Mouse (Mus musculus) 3134 (cell line): ENCODE results near the gene Tub.

Source experiments
- DNase-seq: peaks from one replicate; pipeline ENCODE4 v3.0.0-alpha.2; 2011; ENCODE audit warnings: low spot score; ENCODE audit not compliant: insufficient read length; ENCODE audit errors: extremely low read depth

Tub gene

GRCm38 (mm10) chr7:109027721-109028120 is 77.6 kb downstream of the Tub start:
- DNase-seq = no peak

GRCm38 (mm10) chr7:109028204-109028603 is 78.1 kb downstream of the Tub start:
- no peak for DNase-seq

GRCm38 (mm10) chr7:109029961-109030465 is 79.9 kb downstream of the Tub start:
- no peak for DNase-seq

GRCm38 (mm10) chr7:109031331-109031730 is 81.2 kb downstream of the Tub start:
- no peak for DNase-seq

GRCm38 (mm10) chr7:109032054-109032453 is 81.9 kb downstream of the Tub start:
- DNase-seq = no peak

GRCm38 (mm10) chr7:109038121-109038735 is 88.1 kb downstream of the Tub start:
- no peak for DNase-seq

GRCm38 (mm10) chr7:109038987-109039386 is 88.8 kb downstream of the Tub start:
- no peak for DNase-seq

GRCm38 (mm10) chr7:109039445-109039844 is 89.3 kb downstream of the Tub start:
- no peak for DNase-seq

- no peak for DNase-seq
These were observed 95.7 kb downstream of the Tub start for GRCm38 (mm10) chr7:109045876-109046275.

- DNase-seq = no peak
These were observed 100.7 kb downstream of the Tub start for GRCm38 (mm10) chr7:109050831-109051230.

- DNase-seq = no peak
These were observed 109.4 kb downstream of the Tub start for GRCm38 (mm10) chr7:109059536-109059935.

GRCm38 (mm10) chr7:109069641-109070040 is 119.5 kb downstream of the Tub start:
- DNase-seq = no peak

GRCm38 (mm10) chr7:109072326-109072725 is 122.2 kb downstream of the Tub start:
- DNase-seq = no peak

GRCm38 (mm10) chr7:109082269-109083112 is 132.4 kb downstream of the Tub start:
- no peak for DNase-seq

GRCm38 (mm10) chr7:109083113-109083812 is 133.1 kb downstream of the Tub start, which contains the start of gene Ric3:
Ric3 (minus strand) TSS chr7:109083331.
- no peak for DNase-seq

GRCm38 (mm10) chr7:109083813-109084184 is 133.7 kb downstream of the Tub start:
- no peak for DNase-seq
